Mouse (Mus musculus): ENCODE data around the gene Txndc2.

- TF ChIP-seq POLR2A (IDR thresholded peaks at IDR 0.05; ENCODE audit: borderline replicate concordance, insufficient read depth, low read length) (no peak), CTCF (IDR thresholded peaks at IDR 0.05; ENCODE audit: borderline replicate concordance, insufficient read depth, low read depth, low read length) (no peak)
Observed at GRCm38 (mm10) chr17:65656731-65657130, 14.8 kb upstream of the Txndc2 start.
